Mouse (Mus musculus): Measurements from ENCODE around the gene Gm853. TPM values are rescaled to one million over a fixed set of nuclear protein-coding genes. Genes with fewer than 3 reads are reported as not detected.
A peak's percentile ranks its signal among the peaks of the same experiment; 100 is the strongest.

Gene Gm853
- polyA plus RNA-seq, 1 experiment = not detected

GRCm38 (mm10) chr4:130173060-130173822, 49.0 kb downstream of the Gm853 start:
- Histone ChIP-seq H3K4me3 (ENCODE audit: insufficient read depth, low read depth, low read length) (peak overlapping the region; percentile 66), H3K27ac (replicated peaks; ENCODE audit: low read depth, low read length) (peak overlapping the region; percentile 94), H3K4me1 (ENCODE audit: control insufficient read depth, insufficient read depth, insufficient read length, low read length) (peaks cover 42% of the 10 kb centered on the region)

GRCm38 (mm10) chr4:130171951-130172765, 50.0 kb downstream of the Gm853 start:
- peak overlapping the region; percentile 94 for H3K27ac ChIP-seq (replicated peaks; ENCODE audit: low read depth, low read length)
- H3K4me1 ChIP-seq (ENCODE audit: control insufficient read depth, insufficient read depth, insufficient read length, low read length) = peaks cover 40% of the 10 kb centered on the region
- peak overlapping the region; percentile 66 for H3K4me3 ChIP-seq (ENCODE audit: insufficient read depth, low read depth, low read length)

- peaks cover 37% of the 10 kb centered on the region for H3K4me1 ChIP-seq (ENCODE audit: control insufficient read depth, insufficient read depth, insufficient read length, low read length)
- H3K4me3 ChIP-seq (ENCODE audit: insufficient read depth, low read depth, low read length) = no peak overlapping the region
- peak overlapping the region; percentile 84 for H3K27ac ChIP-seq (replicated peaks; ENCODE audit: low read depth, low read length)
These were observed 51.8 kb downstream of the Gm853 start for GRCm38 (mm10) chr4:130170362-130170761.

GRCm38 (mm10) chr4:130169411-130169971, 52.7 kb downstream of the Gm853 start:
- Histone ChIP-seq H3K4me1 (ENCODE audit: control insufficient read depth, insufficient read depth, insufficient read length, low read length) (peaks cover 37% of the 10 kb centered on the region), H3K4me3 (ENCODE audit: insufficient read depth, low read depth, low read length) (no peak overlapping the region), H3K27ac (replicated peaks; ENCODE audit: low read depth, low read length) (peak overlapping the region; percentile 84)

- peak overlapping the region; percentile 84 for H3K27ac ChIP-seq (replicated peaks; ENCODE audit: low read depth, low read length)
- H3K4me3 ChIP-seq (ENCODE audit: insufficient read depth, low read depth, low read length) = 0 out of 2 replicates have a peak overlapping the region, but pooled peaks have one; percentile 14
- peaks cover 45% of the 10 kb centered on the region for H3K4me1 ChIP-seq (ENCODE audit: control insufficient read depth, insufficient read depth, insufficient read length, low read length)
These were observed 53.7 kb downstream of the Gm853 start for GRCm38 (mm10) chr4:130168280-130169183.

GRCm38 (mm10) chr4:130167814-130168213, 54.4 kb downstream of the Gm853 start:
- H3K27ac ChIP-seq (replicated peaks; ENCODE audit: low read depth, low read length) = peak overlapping the region; percentile 84
- H3K4me1 ChIP-seq (ENCODE audit: control insufficient read depth, insufficient read depth, insufficient read length, low read length) = peaks cover 45% of the 10 kb centered on the region
- 0 out of 2 replicates have a peak overlapping the region, but pooled peaks have one; percentile 14 for H3K4me3 ChIP-seq (ENCODE audit: insufficient read depth, low read depth, low read length)

- H3K4me1 ChIP-seq (ENCODE audit: control insufficient read depth, insufficient read depth, insufficient read length, low read length) = peaks cover 45% of the 10 kb centered on the region
- no peak overlapping the region for H3K4me3 ChIP-seq (ENCODE audit: insufficient read depth, low read depth, low read length)
- H3K27ac ChIP-seq (replicated peaks; ENCODE audit: low read depth, low read length) = peak overlapping the region; percentile 65
These were observed 54.9 kb downstream of the Gm853 start for GRCm38 (mm10) chr4:130167321-130167720.

GRCm38 (mm10) chr4:130166592-130166991, 55.6 kb downstream of the Gm853 start:
- Histone ChIP-seq H3K27ac (replicated peaks; ENCODE audit: low read depth, low read length) (peak overlapping the region; percentile 84), H3K4me1 (ENCODE audit: control insufficient read depth, insufficient read depth, insufficient read length, low read length) (peaks cover 41% of the 10 kb centered on the region), H3K4me3 (ENCODE audit: insufficient read depth, low read depth, low read length) (no peak overlapping the region)

- Histone ChIP-seq H3K27ac (replicated peaks; ENCODE audit: low read depth, low read length) (peak overlapping the region; percentile 65), H3K4me3 (ENCODE audit: insufficient read depth, low read depth, low read length) (no peak overlapping the region), H3K4me1 (ENCODE audit: control insufficient read depth, insufficient read depth, insufficient read length, low read length) (peaks cover 41% of the 10 kb centered on the region)
These were observed 56.1 kb downstream of the Gm853 start for GRCm38 (mm10) chr4:130166061-130166460.

GRCm38 (mm10) chr4:130164121-130164520, 58.1 kb downstream of the Gm853 start:
- Histone ChIP-seq H3K27ac (replicated peaks; ENCODE audit: low read depth, low read length) (peak overlapping the region; percentile 96), H3K4me1 (ENCODE audit: control insufficient read depth, insufficient read depth, insufficient read length, low read length) (peaks cover 34% of the 10 kb centered on the region), H3K4me3 (ENCODE audit: insufficient read depth, low read depth, low read length) (0 out of 2 replicates have a peak overlapping the region, but pooled peaks have one; percentile 39)

GRCm38 (mm10) chr4:130163391-130163861, 58.8 kb downstream of the Gm853 start:
- peak overlapping the region; percentile 96 for H3K27ac ChIP-seq (replicated peaks; ENCODE audit: low read depth, low read length)
- peaks cover 28% of the 10 kb centered on the region for H3K4me1 ChIP-seq (ENCODE audit: control insufficient read depth, insufficient read depth, insufficient read length, low read length)
- H3K4me3 ChIP-seq (ENCODE audit: insufficient read depth, low read depth, low read length) = peak overlapping the region; percentile 39

- Histone ChIP-seq H3K4me1 (ENCODE audit: control insufficient read depth, insufficient read depth, insufficient read length, low read length) (peaks cover 29% of the 10 kb centered on the region), H3K4me3 (ENCODE audit: insufficient read depth, low read depth, low read length) (no peak overlapping the region), H3K27ac (replicated peaks; ENCODE audit: low read depth, low read length) (no peak overlapping the region)
These were observed 60.9 kb downstream of the Gm853 start for GRCm38 (mm10) chr4:130161349-130161748.
